Mouse (Mus musculus): ENCODE data around the gene Svs1. TPM values are rescaled to one million over a fixed set of nuclear protein-coding genes. Genes with fewer than 3 reads are reported as not detected.

The Svs1 gene
- polyA plus RNA-seq, 1 experiment from 2014 or later = not detected

DNA sequence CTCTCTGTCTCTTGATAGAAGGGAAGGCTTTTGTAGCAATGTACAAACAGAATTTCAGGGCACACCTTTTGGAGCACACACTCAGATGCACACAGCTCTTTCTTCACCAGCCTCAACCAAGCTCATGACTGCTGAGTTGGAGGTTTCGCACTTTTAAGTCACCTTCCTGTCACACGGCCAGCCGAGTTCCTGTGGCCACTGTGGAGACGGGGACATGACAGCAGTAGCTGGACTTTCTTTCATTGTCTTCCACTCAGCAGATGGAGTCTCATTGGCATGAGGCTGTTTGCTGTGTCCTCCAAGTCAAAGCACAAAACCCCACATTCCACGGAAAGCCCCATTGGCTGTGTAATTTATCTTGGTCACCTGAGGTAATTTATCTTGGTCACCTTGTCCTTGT is 24.5 kb downstream of the Svs1 start:
- Histone ChIP-seq H3K27me3 (ENCODE audit: control insufficient read depth, insufficient read depth, low read length) (no peaks in the 10 kb centered on the region), H3K9me3 (ENCODE audit: control insufficient read depth, low read length) (no peaks in the 10 kb centered on the region), H3K36me3 (ENCODE audit: control insufficient read depth, insufficient read depth, low read length) (no peaks in the 10 kb centered on the region), H3K4me3 (ENCODE audit: low read depth, low read length) (no peak overlapping the region), H3K4me1 (replicated peaks; ENCODE audit: control insufficient read depth, insufficient read depth) (no peaks in the 10 kb centered on the region), H3K9ac (ENCODE audit: low read length) (no peak overlapping the region), H3K4me2 (replicated peaks; ENCODE audit: low read depth) (no peak overlapping the region), H3K27ac (replicated peaks) (no peak overlapping the region)
- ATAC-seq (ENCODE audit: low FRiP score, low TSS enrichment) (no peak), DNase-seq (ENCODE audit: low spot score) (no peak)
- 64% methylated on average over 5 of the region's 5 CpGs for WGBS
- no peak for TF ChIP-seq CTCF (IDR thresholded peaks at IDR 0.05; ENCODE audit: low read depth)

DNA sequence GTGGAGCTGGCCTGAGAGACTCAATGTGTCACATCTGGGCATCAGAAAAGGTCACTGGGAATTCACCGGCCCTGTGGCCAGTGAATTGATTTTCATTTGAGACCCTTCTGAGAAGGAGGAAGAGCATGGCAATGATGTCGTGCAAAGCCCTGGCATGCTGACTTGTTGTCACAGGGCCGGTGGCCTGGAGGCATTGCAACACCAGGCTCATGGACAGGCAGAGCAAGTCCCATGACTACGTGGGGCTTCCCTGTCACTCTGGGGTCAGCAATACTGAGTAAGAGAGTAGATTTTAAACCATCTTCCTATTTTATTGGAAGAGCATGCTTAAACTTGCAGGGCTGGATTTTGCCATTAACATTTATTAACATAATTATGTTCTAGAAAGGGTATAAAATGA is 26.4 kb downstream of the Svs1 start:
- Histone ChIP-seq H3K9ac (ENCODE audit: low read length) (no peak overlapping the region), H3K4me1 (replicated peaks; ENCODE audit: control insufficient read depth, insufficient read depth) (no peaks in the 10 kb centered on the region), H3K9me3 (ENCODE audit: control insufficient read depth, low read length) (no peaks in the 10 kb centered on the region), H3K27ac (replicated peaks) (no peak overlapping the region), H3K4me2 (replicated peaks; ENCODE audit: low read depth) (no peak overlapping the region), H3K36me3 (ENCODE audit: control insufficient read depth, insufficient read depth, low read length) (no peaks in the 10 kb centered on the region), H3K27me3 (ENCODE audit: control insufficient read depth, insufficient read depth, low read length) (no peaks in the 10 kb centered on the region), H3K4me3 (ENCODE audit: low read depth, low read length) (no peak overlapping the region)
- no peak for ATAC-seq (ENCODE audit: low FRiP score, low TSS enrichment)
- DNase-seq (ENCODE audit: low spot score) = no peak
- TF ChIP-seq EP300 (optimal IDR thresholded peaks at IDR 0.05) = no peak
- no peak for TF ChIP-seq CTCF (IDR thresholded peaks at IDR 0.05; ENCODE audit: low read depth)
- 71% methylated on average over 4 of the region's 4 CpGs for WGBS

DNA sequence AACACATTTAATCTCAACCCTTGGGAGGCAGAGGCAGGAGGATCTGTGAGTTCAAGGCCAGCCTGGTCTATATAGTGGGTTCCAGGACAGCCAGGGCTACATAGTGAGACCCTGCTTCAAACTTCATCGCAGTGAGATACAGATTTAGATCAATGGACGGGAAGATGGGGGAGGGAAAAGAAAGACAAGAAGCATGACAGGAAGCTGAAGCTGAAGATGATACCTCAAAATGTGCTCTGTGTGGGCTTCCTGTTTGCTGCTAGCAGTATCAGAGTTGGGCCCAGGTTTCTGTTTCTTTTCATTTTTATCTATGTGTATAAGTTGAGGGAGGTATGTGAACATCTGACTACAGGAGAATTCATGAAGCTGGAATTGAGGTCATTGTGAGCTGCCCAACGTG is 26.8 kb downstream of the Svs1 start:
- Histone ChIP-seq H3K27ac (replicated peaks) (no peak overlapping the region), H3K9me3 (ENCODE audit: control insufficient read depth, low read length) (no peaks in the 10 kb centered on the region), H3K4me1 (replicated peaks; ENCODE audit: control insufficient read depth, insufficient read depth) (no peaks in the 10 kb centered on the region), H3K27me3 (ENCODE audit: control insufficient read depth, insufficient read depth, low read length) (no peaks in the 10 kb centered on the region), H3K4me2 (replicated peaks; ENCODE audit: low read depth) (no peak overlapping the region), H3K4me3 (ENCODE audit: low read depth, low read length) (no peak overlapping the region), H3K36me3 (ENCODE audit: control insufficient read depth, insufficient read depth, low read length) (no peaks in the 10 kb centered on the region), H3K9ac (ENCODE audit: low read length) (no peak overlapping the region)
- no peak for TF ChIP-seq CTCF (IDR thresholded peaks at IDR 0.05; ENCODE audit: low read depth)
- TF ChIP-seq EP300 (optimal IDR thresholded peaks at IDR 0.05) = no peak
- WGBS = 91% methylated on average over 3 of the region's 3 CpGs
- ATAC-seq (ENCODE audit: low FRiP score, low TSS enrichment) (no peak), DNase-seq (ENCODE audit: low spot score) (no peak)

DNA sequence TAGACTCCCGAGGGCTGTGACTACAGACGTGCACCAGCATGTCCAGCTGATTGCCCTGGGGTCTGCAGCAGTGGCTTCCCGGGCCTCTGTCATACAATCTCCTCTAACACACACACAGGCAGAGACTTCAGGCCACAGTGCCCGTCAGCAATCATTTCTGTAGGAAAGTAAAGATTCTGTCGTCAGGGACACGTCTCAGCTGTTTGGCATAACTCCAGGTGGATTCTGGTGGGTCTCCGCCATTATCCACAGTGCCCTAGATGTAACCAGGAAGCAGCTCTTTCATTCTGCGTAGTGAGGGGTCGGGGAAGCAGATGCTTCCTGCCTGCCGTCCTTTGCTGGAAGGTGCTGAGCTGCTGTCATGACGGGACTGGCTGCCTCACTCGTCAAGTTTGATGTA is 30.5 kb downstream of the Svs1 start:
- TF ChIP-seq EP300 (optimal IDR thresholded peaks at IDR 0.05) (no peak), CTCF (IDR thresholded peaks at IDR 0.05; ENCODE audit: low read depth) (no peak)
- no peak overlapping the region for H3K4me2 ChIP-seq (replicated peaks; ENCODE audit: low read depth)
- no peak overlapping the region for H3K27ac ChIP-seq (replicated peaks)
- H3K4me1 ChIP-seq (replicated peaks; ENCODE audit: control insufficient read depth, insufficient read depth) = no peaks in the 10 kb centered on the region
- WGBS = 43% methylated on average over 12 of the region's 12 CpGs
- no peaks in the 10 kb centered on the region for H3K27me3 ChIP-seq (ENCODE audit: control insufficient read depth, insufficient read depth, low read length)
- no peaks in the 10 kb centered on the region for H3K36me3 ChIP-seq (ENCODE audit: control insufficient read depth, insufficient read depth, low read length)
- H3K9ac ChIP-seq (ENCODE audit: low read length) = no peak overlapping the region
- no peak overlapping the region for H3K4me3 ChIP-seq (ENCODE audit: low read depth, low read length)
- H3K9me3 ChIP-seq (ENCODE audit: control insufficient read depth, low read length) = no peaks in the 10 kb centered on the region
- ATAC-seq (ENCODE audit: low FRiP score, low TSS enrichment) (no peak), DNase-seq (ENCODE audit: low spot score) (no peak)

DNA sequence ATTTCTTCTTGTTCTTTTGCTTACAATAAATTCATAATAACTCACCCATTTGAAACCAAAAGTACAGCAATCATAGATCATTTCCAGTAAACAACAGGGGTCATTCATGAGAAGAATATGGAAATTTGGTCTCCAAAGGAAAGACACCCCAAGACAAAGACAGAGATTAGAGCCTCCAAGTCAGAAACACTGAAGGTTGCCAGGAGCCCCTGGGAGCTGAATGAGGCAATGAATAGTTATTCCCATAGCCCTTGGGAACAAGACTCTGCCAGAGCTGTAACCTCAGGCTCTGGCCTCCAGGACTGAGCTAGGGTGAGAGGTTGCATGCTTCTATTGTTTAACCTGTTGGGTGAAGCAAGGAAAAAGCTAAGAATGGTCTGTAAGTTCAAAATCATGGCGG is 32.7 kb downstream of the Svs1 start:
- H3K4me3 ChIP-seq (ENCODE audit: low read depth, low read length) = no peak overlapping the region
- H3K36me3 ChIP-seq (ENCODE audit: control insufficient read depth, insufficient read depth, low read length) = no peaks in the 10 kb centered on the region
- H3K27me3 ChIP-seq (ENCODE audit: control insufficient read depth, insufficient read depth, low read length) = no peaks in the 10 kb centered on the region
- H3K9ac ChIP-seq (ENCODE audit: low read length) = no peak overlapping the region
- H3K4me2 ChIP-seq (replicated peaks; ENCODE audit: low read depth) = no peak overlapping the region
- TF ChIP-seq EP300 (optimal IDR thresholded peaks at IDR 0.05) = no peak
- TF ChIP-seq CTCF (IDR thresholded peaks at IDR 0.05; ENCODE audit: low read depth) = no peak
- 93% methylated on average over 1 of the region's 1 CpGs for WGBS
- no peak overlapping the region for H3K27ac ChIP-seq (replicated peaks)
- no peaks in the 10 kb centered on the region for H3K9me3 ChIP-seq (ENCODE audit: control insufficient read depth, low read length)
- no peak for DNase-seq (ENCODE audit: low spot score)
- H3K4me1 ChIP-seq (replicated peaks; ENCODE audit: control insufficient read depth, insufficient read depth) = no peaks in the 10 kb centered on the region
- no peak for ATAC-seq (ENCODE audit: low FRiP score, low TSS enrichment)

DNA sequence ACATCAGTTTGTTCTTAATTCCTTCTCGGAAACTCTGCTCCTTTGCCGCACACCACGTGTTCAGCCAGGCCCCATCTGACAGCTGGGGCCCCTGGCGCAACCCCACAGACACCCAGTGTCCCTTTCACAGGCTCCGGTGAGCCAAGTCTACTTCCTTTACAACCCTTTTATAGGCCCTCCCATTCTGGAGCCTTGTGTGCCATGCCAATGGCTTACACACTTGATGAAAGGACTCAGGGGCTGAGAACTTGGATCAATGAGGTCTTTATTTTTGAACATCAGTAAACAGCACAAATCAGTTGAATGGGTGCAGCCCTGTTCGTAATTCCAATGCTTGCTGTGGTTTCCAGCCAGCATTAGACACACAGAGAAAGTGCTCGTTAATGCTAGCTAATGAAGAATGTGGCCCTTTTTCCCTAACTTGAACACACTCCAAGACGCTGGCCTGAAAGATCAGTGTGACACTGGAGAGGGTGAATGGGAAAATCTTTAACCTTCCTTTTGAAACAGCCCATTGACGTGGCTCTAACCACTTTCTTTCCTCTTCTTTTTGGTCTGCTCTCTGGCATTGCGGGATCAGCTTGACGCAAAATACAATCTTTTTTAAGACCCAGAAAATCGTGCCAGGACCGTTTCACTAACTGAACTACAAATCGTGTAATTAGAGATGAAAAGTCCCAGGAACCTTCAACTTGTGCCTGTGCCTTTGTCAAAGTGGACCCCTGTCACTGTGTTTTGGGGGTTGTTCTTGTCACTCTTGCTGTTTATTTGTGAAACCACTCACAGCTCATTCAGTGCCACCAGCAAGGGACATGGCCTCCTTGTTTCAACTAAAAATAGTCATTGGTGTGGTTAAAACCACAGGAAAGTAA is 34.7 kb downstream of the Svs1 start:
- Histone ChIP-seq H3K4me3 (ENCODE audit: low read depth, low read length) (no peak overlapping the region), H3K4me1 (replicated peaks; ENCODE audit: control insufficient read depth, insufficient read depth) (no peaks in the 10 kb centered on the region), H3K9ac (ENCODE audit: low read length) (no peak overlapping the region), H3K27ac (replicated peaks) (no peak overlapping the region), H3K27me3 (ENCODE audit: control insufficient read depth, insufficient read depth, low read length) (no peaks in the 10 kb centered on the region), H3K9me3 (ENCODE audit: control insufficient read depth, low read length) (no peaks in the 10 kb centered on the region), H3K36me3 (ENCODE audit: control insufficient read depth, insufficient read depth, low read length) (no peaks in the 10 kb centered on the region), H3K4me2 (replicated peaks; ENCODE audit: low read depth) (no peak overlapping the region)
- ATAC-seq (ENCODE audit: low FRiP score, low TSS enrichment) (no peak), DNase-seq (ENCODE audit: low spot score) (no peak)
- 76% methylated on average over 14 of the region's 14 CpGs for WGBS
- TF ChIP-seq CTCF (IDR thresholded peaks at IDR 0.05; ENCODE audit: low read depth) (no peak), EP300 (optimal IDR thresholded peaks at IDR 0.05) (no peak)

Measured in stomach, postnatal 0 days (tissue).